ENCODE assay signal across 8 mouse cellular contexts in the genomic region with DNA sequence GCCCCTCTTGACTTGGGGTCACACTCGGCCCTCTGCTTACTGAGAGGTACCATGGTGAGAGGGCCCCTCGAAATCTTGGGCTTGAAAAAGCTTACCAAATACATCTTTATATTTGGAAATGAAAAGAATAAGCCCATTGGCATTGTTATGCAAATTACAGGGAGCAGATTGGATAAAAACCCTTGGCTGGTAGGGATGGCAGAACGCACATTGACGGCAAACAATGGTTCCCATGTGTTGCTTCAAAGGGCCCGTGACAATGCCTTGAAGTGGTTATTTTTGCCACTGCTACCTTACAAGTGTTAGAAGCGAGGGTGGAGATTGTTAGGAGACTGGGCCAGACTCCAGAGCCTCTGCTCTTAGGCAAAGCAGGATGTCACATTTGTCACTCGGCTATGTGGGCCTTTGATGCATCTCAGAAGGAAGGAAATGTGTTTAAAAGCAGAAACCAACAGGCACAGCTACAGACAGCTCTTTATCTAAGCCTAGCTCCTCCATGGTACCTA.
DNase-seq lines count a peak whose midpoint lies in the region; ATAC-seq lines count a peak whose summit lies in the region.

No protein-coding gene starts in this region.

- no peak overlapping the region for H3K4me2 ChIP-seq in hindbrain, embryonic 11.5 days (replicated peaks; ENCODE audit: low read depth, low read length)

- H3K36me3 ChIP-seq in hindbrain, embryonic 11.5 days (ENCODE audit: control insufficient read depth, insufficient read depth, low read length), result no peaks in the 10 kb centered on the region

- no peak overlapping the region for H3K4me3 ChIP-seq in hindbrain, embryonic 11.5 days (ENCODE audit: low read depth, low read length)

- peak overlapping the region; percentile 58 for H3K27ac ChIP-seq in hindbrain, embryonic 11.5 days (ENCODE audit: low read depth, low read length)

- DNase-seq in adrenal gland, postnatal 25 days, result peak; percentile 12
- DNase-seq in adrenal gland, postnatal 4 days (ENCODE audit: low spot score in 2 of 2), result no peak
- peak; percentile 19 for DNase-seq in embryo, embryonic 9.5 days (ENCODE audit: extremely low spot score)
- DNase-seq in hindbrain, embryonic 11.5 days (ENCODE audit: low spot score), result peak; percentile 43
- DNase-seq in lung, postnatal 4 days, result peak; percentile 49 to 66
- peak; percentile 38 for DNase-seq in thymus, postnatal 4 days
- DNase-seq in urinary bladder, postnatal 36 days (ENCODE audit: low spot score in 2 of 2), result no peak

- H3K9me3 ChIP-seq in hindbrain, embryonic 11.5 days (ENCODE audit: control insufficient read depth, low read length), result no peaks in the 10 kb centered on the region

- H3K27me3 ChIP-seq in hindbrain, embryonic 11.5 days (ENCODE audit: control insufficient read depth, insufficient read depth, low read length), result no peaks in the 10 kb centered on the region

- ATAC-seq in hindbrain, embryonic 11.5 days (ENCODE audit: low FRiP score), result peak; percentile 47; the same call in 1 of the 2 replicates
- ATAC-seq in inflammation-experienced regulatory T-cells, adult 6 months, result no peak

- H3K9ac ChIP-seq in hindbrain, embryonic 11.5 days (ENCODE audit: low read depth, low read length), result no peak overlapping the region

- no peaks in the 10 kb centered on the region for H3K4me1 ChIP-seq in hindbrain, embryonic 11.5 days (replicated peaks; ENCODE audit: control insufficient read depth, insufficient read depth, low read length)

- 34% methylated on average over 7 of the region's 7 CpGs for WGBS in hindbrain, embryonic 11.5 days

Comparison
In these comparisons a context has a peak if more than half of its experiments do, and no peak if none do; other contexts are left out.
1. DNase-seq: peak in adrenal gland, postnatal 25 days (single experiment), embryo, embryonic 9.5 days (single experiment), hindbrain, embryonic 11.5 days (single experiment), lung, postnatal 4 days (2 of 2) and thymus, postnatal 4 days (single experiment); none in adrenal gland, postnatal 4 days (0 of 2) and urinary bladder, postnatal 36 days (0 of 2).